Mouse (Mus musculus) MEL (cell line): ENCODE measurements around the gene Nfatc4. TPM values are rescaled to one million over a fixed set of nuclear protein-coding genes. Genes with fewer than 3 reads are reported as not detected.

Experiments used
- DNase-seq: peaks from one replicate; pipeline ENCODE4 v3.0.0; 2011; ENCODE audit warnings: low read depth, low spot score
- H3K27ac ChIP-seq: 2 replicates; pipeline ENCODE4 v1.5.1; 2012; ENCODE audit warnings: low read depth, mild to moderate bottlenecking, control low read depth, low read length, moderate library complexity; ENCODE audit not compliant: control insufficient read depth
- H3K27me3 ChIP-seq, 2 experiments: fragments of 150-350 bp in 1 of 2; sonication (generic) in 1 of 2; 2 replicates each; pipeline ENCODE4 v1.6.1; 2012; ENCODE audit warnings: low read length in 2 of 2, mild to moderate bottlenecking in 2 of 2, improper control_type of control experiment in 1 of 2, moderate library complexity in 1 of 2; ENCODE audit not compliant: insufficient read depth in 2 of 2, control insufficient read depth in 1 of 2
- H3K36me3 ChIP-seq, 2 experiments: 2 replicates each; pipeline ENCODE4 v1.6.1; 2012 to 2014; ENCODE audit warnings: low read length in 2 of 2, improper control_type of control experiment in 1 of 2, inconsistent platforms in 1 of 2, mild to moderate bottlenecking in 1 of 2; ENCODE audit not compliant: insufficient read depth in 2 of 2, control insufficient read depth in 1 of 2
- H3K4me1 ChIP-seq, 2 experiments: fragments of 150-350 bp in 1 of 2; sonication (generic) in 1 of 2; 2 replicates each; pipeline ENCODE4 v1.6.1; 2012; ENCODE audit warnings: low read length in 2 of 2, improper control_type of control experiment in 1 of 2, mild to moderate bottlenecking in 1 of 2; ENCODE audit not compliant: insufficient read depth in 2 of 2, control insufficient read depth in 1 of 2
- H3K4me3 ChIP-seq, 2 experiments: fragments of 150-350 bp in 1 of 2; sonication (generic) in 1 of 2; 2 replicates each; pipeline ENCODE4 v1.5.1; 2012; ENCODE audit warnings: low read depth in 2 of 2, low read length in 2 of 2, mild to moderate bottlenecking in 2 of 2, moderate library complexity in 2 of 2, control low read depth in 1 of 2, improper control_type of control experiment in 1 of 2; ENCODE audit not compliant: control insufficient read depth in 1 of 2, insufficient read depth in 1 of 2
- H3K79me2 ChIP-seq: 2 replicates; pipeline ENCODE4 v1.6.1; 2012; ENCODE audit warnings: mild to moderate bottlenecking, low read length, moderate library complexity; ENCODE audit not compliant: control insufficient read depth, poor library complexity, insufficient read depth
- H3K9ac ChIP-seq: 2 replicates; pipeline ENCODE4 v1.6.1; 2012; ENCODE audit warnings: low read depth, mild to moderate bottlenecking, control low read depth, low read length, moderate library complexity; ENCODE audit not compliant: control insufficient read depth, poor library complexity, severe bottlenecking
- H3K9me3 ChIP-seq: fragments of 150-350 bp; sonication (generic); replicated peaks from 2 replicates; pipeline ENCODE4 v1.6.1; 2012; ENCODE audit warnings: mild to moderate bottlenecking, low read length, improper control_type of control experiment, moderate library complexity; ENCODE audit not compliant: insufficient read depth
- BHLHE40 ChIP-seq: IDR thresholded peaks from 2 replicates; pipeline ENCODE4 v1.6.1; 2012; ENCODE audit warnings: low read depth, mild to moderate bottlenecking, inconsistent platforms, low read length, improper control_type of control experiment, borderline replicate concordance
- CHD2 ChIP-seq: IDR thresholded peaks from 2 replicates; pipeline ENCODE4 v1.6.1; 2011; ENCODE audit warnings: low read length, improper control_type of control experiment
- E2F4 ChIP-seq: IDR thresholded peaks from 2 replicates; pipeline ENCODE4 v1.6.1; 2011; ENCODE audit warnings: low read depth, low read length, improper control_type of control experiment, borderline replicate concordance
- ELF1 ChIP-seq: IDR thresholded peaks from 2 replicates; pipeline ENCODE4 v1.6.1; 2014; ENCODE audit warnings: low read depth, mild to moderate bottlenecking, inconsistent platforms, low read length, improper control_type of control experiment, moderate library complexity
- EP300 ChIP-seq, 2 experiments: IDR thresholded peaks; 2 replicates each; pipeline ENCODE4 v1.6.1; 2011; ENCODE audit warnings: improper control_type of control experiment in 2 of 2, low read length in 2 of 2, low read depth in 1 of 2, mild to moderate bottlenecking in 1 of 2
- ETS1 ChIP-seq: IDR thresholded peaks from 2 replicates; pipeline ENCODE4 v1.6.1; 2012; ENCODE audit warnings: low read depth, mild to moderate bottlenecking, inconsistent platforms, low read length, improper control_type of control experiment, moderate library complexity
- GATA1 ChIP-seq: IDR thresholded peaks from 2 replicates; pipeline ENCODE4 v1.6.1; 2011; ENCODE audit warnings: low read depth, low read length, improper control_type of control experiment
- HCFC1 ChIP-seq: IDR thresholded peaks from 2 replicates; pipeline ENCODE4 v1.6.1; 2012; ENCODE audit warnings: low read depth, mild to moderate bottlenecking, inconsistent platforms, low read length, improper control_type of control experiment, moderate library complexity
- JUND ChIP-seq: IDR thresholded peaks from 2 replicates; pipeline ENCODE4 v1.6.1; 2011; ENCODE audit warnings: low read depth, mild to moderate bottlenecking, improper control_type of control experiment, low read length
- MAFK ChIP-seq: IDR thresholded peaks from 2 replicates; pipeline ENCODE4 v1.6.1; 2011; ENCODE audit warnings: low read depth, mild to moderate bottlenecking, low read length, improper control_type of control experiment, borderline replicate concordance
- MAX ChIP-seq: IDR thresholded peaks from 2 replicates; pipeline ENCODE4 v1.6.1; 2011; ENCODE audit warnings: low read length, improper control_type of control experiment
- MEF2A ChIP-seq: IDR thresholded peaks from 2 replicates; pipeline ENCODE4 v1.6.1; 2014; ENCODE audit warnings: low read depth, mild to moderate bottlenecking, inconsistent platforms, low read length, improper control_type of control experiment; ENCODE audit not compliant: poor library complexity, insufficient replicate concordance, severe bottlenecking; ENCODE audit errors: extremely low read depth
- MXI1 ChIP-seq: IDR thresholded peaks from 2 replicates; pipeline ENCODE4 v1.6.1; 2011; ENCODE audit warnings: mild to moderate bottlenecking, low read depth, low read length, improper control_type of control experiment
- MYC ChIP-seq: IDR thresholded peaks from 2 replicates; pipeline ENCODE4 v1.6.1; 2011; ENCODE audit warnings: low read depth, mild to moderate bottlenecking, low read length, improper control_type of control experiment, moderate library complexity
- NRF1 ChIP-seq: IDR thresholded peaks from 2 replicates; pipeline ENCODE4 v1.6.1; 2014; ENCODE audit warnings: low read depth, mild to moderate bottlenecking, inconsistent platforms, low read length, improper control_type of control experiment, moderate library complexity; ENCODE audit not compliant: poor library complexity, insufficient read depth, severe bottlenecking
- POLR2A ChIP-seq, 2 experiments: IDR thresholded peaks; 2 replicates each; pipeline ENCODE4 v1.6.1; 2011 to 2012; ENCODE audit warnings: low read length in 2 of 2, mild to moderate bottlenecking in 2 of 2, control low read depth in 1 of 2, improper control_type of control experiment in 1 of 2, low read depth in 1 of 2, moderate library complexity in 1 of 2; ENCODE audit not compliant: control insufficient read depth in 1 of 2, insufficient read depth in 1 of 2, poor library complexity in 1 of 2
- POLR2AphosphoS2 ChIP-seq: IDR thresholded peaks from 2 replicates; pipeline ENCODE4 v1.6.1; 2011; ENCODE audit warnings: low read length, improper control_type of control experiment
- POLR2AphosphoS5 ChIP-seq: IDR thresholded peaks from 2 replicates; pipeline ENCODE4 v1.6.1; 2012; ENCODE audit warnings: low read depth, borderline replicate concordance, mild to moderate bottlenecking, inconsistent platforms, low read length, moderate library complexity, mixed read lengths
- SIN3A ChIP-seq: IDR thresholded peaks from 2 replicates; pipeline ENCODE4 v1.6.1; 2012; ENCODE audit warnings: low read length, improper control_type of control experiment, inconsistent platforms
- SMC3 ChIP-seq: IDR thresholded peaks from 2 replicates; pipeline ENCODE4 v1.6.1; 2011; ENCODE audit warnings: low read depth, low read length, improper control_type of control experiment
- TAL1 ChIP-seq: IDR thresholded peaks from 2 replicates; pipeline ENCODE4 v1.6.1; 2012; ENCODE audit warnings: mild to moderate bottlenecking, inconsistent platforms, low read length, moderate library complexity, mixed read lengths
- TBP ChIP-seq: IDR thresholded peaks from 2 replicates; pipeline ENCODE4 v1.8.0; 2011; ENCODE audit warnings: low read depth, low read length, improper control_type of control experiment
- TCF12 ChIP-seq: IDR thresholded peaks from 2 replicates; pipeline ENCODE4 v1.6.1; 2014; ENCODE audit warnings: low read depth, mild to moderate bottlenecking, inconsistent platforms, low read length, improper control_type of control experiment, moderate library complexity
- UBTF ChIP-seq: IDR thresholded peaks from 2 replicates; pipeline ENCODE4 v1.6.1; 2012; ENCODE audit warnings: low read depth, mild to moderate bottlenecking, inconsistent platforms, low read length, improper control_type of control experiment, moderate library complexity, borderline replicate concordance; ENCODE audit not compliant: insufficient read depth
- USF1 ChIP-seq: IDR thresholded peaks from 2 replicates; pipeline ENCODE4 v1.6.1; 2014; ENCODE audit warnings: low read depth, mild to moderate bottlenecking, inconsistent platforms, low read length, improper control_type of control experiment, moderate library complexity
- ZC3H11A ChIP-seq: IDR thresholded peaks from 2 replicates; pipeline ENCODE4 v1.6.1; 2012; ENCODE audit warnings: low read depth, mild to moderate bottlenecking, inconsistent platforms, low read length, improper control_type of control experiment
- ZNF384 ChIP-seq: IDR thresholded peaks from 2 replicates; pipeline ENCODE4 v1.6.1; 2012; ENCODE audit warnings: low read depth, mild to moderate bottlenecking, inconsistent platforms, low read length, improper control_type of control experiment
- polyA plus RNA-seq, 2 experiments: library from polyadenylated mRNA; stranded (reverse) in 1 of 2; unstranded in 1 of 2; fragments of >175 nt in 1 of 2; fragments of >200 nt in 1 of 2; gene quantifications; 2 replicates each; pipeline versions ENCODE4 v1.2.1 to v1.2.4; 2012; ENCODE audit warnings: low replicate concordance in 2 of 2, low read depth in 1 of 2; ENCODE audit not compliant: insufficient read length in 2 of 2, insufficient read depth in 1 of 2, missing spikeins in 1 of 2
- total RNA-seq: library from RNA; depleted of rRNA; stranded (reverse); fragments of 300-350 nt; gene quantifications from 2 replicates; pipeline ENCODE4 v1.2.3, GENCODE M21; 2012

Gene Nfatc4
- total and polyA plus RNA-seq, 3 experiments: 0.27 to 0.71 TPM; not detected in 1

- TF ChIP-seq JUND (no peak), POLR2A (IDR thresholded peaks at IDR 0.05; ENCODE audit: control insufficient read depth in 1 of 2, insufficient read depth in 1 of 2, low read depth in 1 of 2, low read length in 2 of 2, poor library complexity in 1 of 2) (no peak), TAL1 (no peak), USF1 (no peak), ELF1 (peak; percentile 62), MXI1 (no peak; the same call in 1 of the 2 replicates), NRF1 (no peak), CHD2 (no peak), HCFC1 (peak; percentile 60; the same call in 1 of the 2 replicates), ETS1 (0 out of 2 replicates have a peak, but pooled peaks have one; percentile 32), EP300 (IDR thresholded peaks at IDR 0.05; ENCODE audit: low read depth in 1 of 2, low read length in 2 of 2) (no peak), SIN3A (peak; percentile 25; the same call in 1 of the 2 replicates), GATA1 (no peak), ZNF384 (no peak), POLR2AphosphoS2 (no peak), MAX (no peak), TBP (peak; percentile 56; the same call in 1 of the 2 replicates), MAFK (no peak), TCF12 (0 out of 2 replicates have a peak, but pooled peaks have one; percentile 7), SMC3 (peak; percentile 90)
Observed at GRCm38 (mm10) chr14:55822435-55822990, 431 bp upstream of the Nfatc4 start (continued).

- Histone ChIP-seq H3K9me3 (no peaks in the 10 kb centered on the region), H3K27me3 (no peaks in the 10 kb centered on the region), H3K4me3 (peak overlapping the region; percentile 59 to 67; a peak in 3 of 4 replicates)
- TF ChIP-seq POLR2AphosphoS5 (no peak), POLR2AphosphoS2 (no peak), SMC3 (no peak), ZNF384 (no peak), EP300 (IDR thresholded peaks at IDR 0.05; ENCODE audit: low read depth in 1 of 2, low read length in 2 of 2) (no peak), TAL1 (no peak), ELF1 (no peak), USF1 (no peak), MAX (no peak), UBTF (no peak), CHD2 (no peak), POLR2A (IDR thresholded peaks at IDR 0.05; ENCODE audit: control insufficient read depth in 1 of 2, insufficient read depth in 1 of 2, low read depth in 1 of 2, low read length in 2 of 2, poor library complexity in 1 of 2) (no peak), ETS1 (no peak), ZC3H11A (no peak), BHLHE40 (no peak), MEF2A (no peak), MYC (no peak), MXI1 (no peak), E2F4 (no peak), TBP (no peak)
- TF ChIP-seq, all 39 proteins: peak for 0
- H3K36me3 ChIP-seq: peaks cover 0 to 5% of the 10 kb centered on the region in 2 experiments; a peak in 2 of 4 replicates
- peaks cover 0 to 13% of the 10 kb centered on the region in 2 experiments; a peak in 2 of 4 replicates for H3K4me1 ChIP-seq
- no peaks in the 10 kb centered on the region; the same call in 1 of the 2 replicates for H3K79me2 ChIP-seq
- no peak overlapping the region for H3K27ac ChIP-seq
- DNase-seq: peak; percentile 18
- peak overlapping the region; percentile 78 for H3K9ac ChIP-seq
Observed at GRCm38 (mm10) chr14:55824001-55824480, 1.1 kb downstream of the Nfatc4 start.
